Mouse (Mus musculus): Measurements from ENCODE around the gene Gm21883. TPM values are rescaled to one million over a fixed set of nuclear protein-coding genes. Genes with fewer than 3 reads are reported as not detected.
"Not testable (repeated sequence)": the region's sequence is repeated elsewhere in the genome, so short reads cannot be mapped to it uniquely, and the experiment has no call there.

Gm21883 gene
- polyA plus RNA-seq (2016; fragmentation: Nextera tagmentation; extraction: Ambion mirVana), result not detected in 2 replicates

- not testable (repeated sequence) for H3K4me3 ChIP-seq; H3K4me2 ChIP-seq; H3K36me3 ChIP-seq; H3K27ac ChIP-seq (ENCODE audit: poor library complexity, severe bottlenecking); H3K9ac ChIP-seq; H3K27me3 ChIP-seq (replicated peaks); H3K9me3 ChIP-seq (replicated peaks); H3K4me1 ChIP-seq (replicated peaks); ATAC-seq (ENCODE audit: insufficient number of reproducible peaks, low FRiP score)
- no CpG with 5 or more reads among the region's 1 CpGs for WGBS
Observed at GRCm38 (mm10) chrX:31574183-31574582, at the start of gene Gm21883. Gene Gm21883, minus strand, starts transcription at chrX:31574283.

GRCm38 (mm10) chrX:31618820-31619219 lies 44.7 kb upstream of the Gm21883 start, which contains the start of gene Spin2e:
Gene Spin2e, minus strand, starts transcription at chrX:31618920.
- not testable (repeated sequence) for H3K9me3 ChIP-seq (replicated peaks); H3K4me2 ChIP-seq; ATAC-seq (ENCODE audit: insufficient number of reproducible peaks, low FRiP score); H3K27me3 ChIP-seq (replicated peaks); H3K9ac ChIP-seq; H3K4me3 ChIP-seq; H3K27ac ChIP-seq (ENCODE audit: poor library complexity, severe bottlenecking); H3K4me1 ChIP-seq (replicated peaks); H3K36me3 ChIP-seq
- WGBS, result 31% methylated on average over 2 of the region's 2 CpGs

Other genes with a start within 250 kb of the Gm21883 start
- not detected in 2 replicates for gene Btbd35f26, start 237.8 kb downstream of the Gm21883 start, polyA plus RNA-seq (2016; fragmentation: Nextera tagmentation; extraction: Ambion mirVana)
- not detected in 2 replicates for gene Btbd35f19, start 190.4 kb downstream of the Gm21883 start, polyA plus RNA-seq (2016; fragmentation: Nextera tagmentation; extraction: Ambion mirVana)
- not detected in 2 replicates for gene Spin2e, start 44.6 kb upstream of the Gm21883 start, polyA plus RNA-seq (2016; fragmentation: Nextera tagmentation; extraction: Ambion mirVana)
- not detected in 2 replicates for gene Btbd35f25, start 142.9 kb upstream of the Gm21883 start, polyA plus RNA-seq (2016; fragmentation: Nextera tagmentation; extraction: Ambion mirVana)

Measured in heart, embryonic 12.5 days (tissue).